Mouse (Mus musculus) CH12.LX (cell line): ENCODE measurements at regions not wholly inside any gene's neighbourhood (a gene's known extent, or its start where the extent isn't known, plus 50 kb on each side); places are given as distances from the start of the nearest gene placed in this dataset.

Source experiments
- DNase-seq: peaks from one replicate; pipeline ENCODE4 v3.0.0-alpha.2; 2013; ENCODE audit errors: extremely low read depth
- H3K27ac ChIP-seq: 2 replicates; pipeline ENCODE4 v1.5.1; 2012; ENCODE audit warnings: low read depth, mild to moderate bottlenecking, control low read depth, moderate library complexity; ENCODE audit not compliant: insufficient read depth
- H3K27me3 ChIP-seq: replicated peaks from 2 replicates; pipeline ENCODE3; 2012; ENCODE audit warnings: inconsistent platforms
- H3K36me3 ChIP-seq, 2 experiments: replicated peaks in 1 of 2; 2 replicates each; pipeline versions ENCODE3 to v1.6.1; 2012; ENCODE audit warnings: inconsistent platforms in 1 of 2, low read length in 1 of 2, mild to moderate bottlenecking in 1 of 2, mixed read lengths in 1 of 2, moderate library complexity in 1 of 2; ENCODE audit not compliant: control insufficient read depth in 1 of 2, insufficient read depth in 1 of 2
- H3K4me1 ChIP-seq, 2 experiments: 2 replicates each; pipeline ENCODE4 v1.6.1; 2012; ENCODE audit warnings: inconsistent platforms in 1 of 2, moderate library complexity in 1 of 2; ENCODE audit not compliant: insufficient read depth in 2 of 2, control insufficient read depth in 1 of 2
- H3K4me2 ChIP-seq: 2 replicates; pipeline ENCODE4 v1.6.1; 2012; ENCODE audit warnings: low read depth, mild to moderate bottlenecking, control low read depth; ENCODE audit not compliant: poor library complexity, insufficient read depth, severe bottlenecking
- H3K4me3 ChIP-seq, 3 experiments: fragments of 150-350 bp in 1 of 3; sonication (generic) in 1 of 3; replicated peaks in 1 of 3; 2 replicates each; pipeline versions ENCODE3 to v1.5.1; 2011 to 2012; ENCODE audit warnings: low read depth in 2 of 3, low read length in 2 of 3, mild to moderate bottlenecking in 2 of 3, moderate library complexity in 2 of 3, control low read depth in 1 of 3, improper control_type of control experiment in 1 of 3, inconsistent platforms in 1 of 3, mixed read lengths in 1 of 3; ENCODE audit not compliant: poor library complexity in 1 of 3
- H3K79me2 ChIP-seq: replicated peaks from 2 replicates; pipeline ENCODE4 v1.6.1; 2012; ENCODE audit warnings: mild to moderate bottlenecking, moderate library complexity; ENCODE audit not compliant: control insufficient read depth, poor library complexity, insufficient read depth, severe bottlenecking; ENCODE audit errors: extremely low read depth
- H3K9ac ChIP-seq: 2 replicates; pipeline ENCODE4 v1.6.1; 2012; ENCODE audit warnings: low read depth, mild to moderate bottlenecking, control low read depth, moderate library complexity; ENCODE audit not compliant: insufficient read depth
- H3K9me3 ChIP-seq: replicated peaks from 2 replicates; pipeline ENCODE3; 2012; ENCODE audit warnings: low read length, inconsistent platforms, mixed read lengths
- BHLHE40 ChIP-seq: IDR thresholded peaks from 2 replicates; pipeline ENCODE4 v1.6.1; 2011; ENCODE audit warnings: mild to moderate bottlenecking, low read depth, low read length, improper control_type of control experiment
- CHD2 ChIP-seq: IDR thresholded peaks from 2 replicates; pipeline ENCODE4 v1.6.1; 2011; ENCODE audit warnings: low read length, improper control_type of control experiment
- CTCF ChIP-seq, 2 experiments: IDR thresholded peaks in 1 of 2; conservative IDR thresholded peaks in 1 of 2; 2 replicates each; pipeline ENCODE4 v1.5.1; 2011 to 2012; ENCODE audit warnings: low read depth in 2 of 2, low read length in 2 of 2, improper control_type of control experiment in 1 of 2, inconsistent platforms in 1 of 2, mild to moderate bottlenecking in 1 of 2, moderate library complexity in 1 of 2
- E2F4 ChIP-seq: IDR thresholded peaks from 2 replicates; pipeline ENCODE4 v1.6.1; 2011; ENCODE audit warnings: low read depth, low read length, improper control_type of control experiment; ENCODE audit not compliant: insufficient replicate concordance
- ELF1 ChIP-seq: IDR thresholded peaks from 2 replicates; pipeline ENCODE4 v1.6.1; 2014; ENCODE audit warnings: low read depth, mild to moderate bottlenecking, inconsistent platforms, low read length, improper control_type of control experiment
- EP300 ChIP-seq: IDR thresholded peaks from 2 replicates; pipeline ENCODE4 v1.6.1; 2011; ENCODE audit warnings: low read length, improper control_type of control experiment
- GABPA ChIP-seq: IDR thresholded peaks from 2 replicates; pipeline ENCODE4 v1.6.1; 2012; ENCODE audit warnings: low read depth, low read length, improper control_type of control experiment, inconsistent platforms; ENCODE audit not compliant: insufficient replicate concordance
- JUN ChIP-seq: IDR thresholded peaks from 2 replicates; pipeline ENCODE4 v1.6.1; 2011; ENCODE audit warnings: low read depth, mild to moderate bottlenecking, low read length, improper control_type of control experiment, moderate library complexity; ENCODE audit not compliant: insufficient read depth
- KAT2A ChIP-seq: IDR thresholded peaks from 2 replicates; pipeline ENCODE4 v1.6.1; 2012; ENCODE audit warnings: low read length, improper control_type of control experiment, inconsistent platforms; ENCODE audit not compliant: insufficient replicate concordance
- MAX ChIP-seq: IDR thresholded peaks from 2 replicates; pipeline ENCODE4 v1.6.1; 2011; ENCODE audit warnings: low read length, improper control_type of control experiment
- MAZ ChIP-seq: IDR thresholded peaks from 2 replicates; pipeline ENCODE4 v1.6.1; 2012; ENCODE audit warnings: low read depth, mild to moderate bottlenecking, inconsistent platforms, low read length, improper control_type of control experiment, moderate library complexity
- MEF2A ChIP-seq: IDR thresholded peaks from 2 replicates; pipeline ENCODE4 v1.6.1; 2014; ENCODE audit warnings: low read depth, mild to moderate bottlenecking, inconsistent platforms, low read length, improper control_type of control experiment, borderline replicate concordance
- MXI1 ChIP-seq: IDR thresholded peaks from 2 replicates; pipeline ENCODE4 v1.6.1; 2011; ENCODE audit warnings: mild to moderate bottlenecking, low read depth, low read length, improper control_type of control experiment
- NELFE ChIP-seq: IDR thresholded peaks from 2 replicates; pipeline ENCODE4 v1.6.1; 2011; ENCODE audit warnings: low read depth, low read length, improper control_type of control experiment
- PAX5 ChIP-seq: IDR thresholded peaks from 2 replicates; pipeline ENCODE4 v1.6.1; 2012; ENCODE audit warnings: low read length, inconsistent platforms, mixed read lengths
- SMC3 ChIP-seq: IDR thresholded peaks from 2 replicates; pipeline ENCODE4 v1.6.1; 2011; ENCODE audit warnings: low read depth, low read length, improper control_type of control experiment
- TBP ChIP-seq: conservative IDR thresholded peaks from 2 replicates; pipeline ENCODE4 v1.6.1; 2011; ENCODE audit warnings: low read depth, low read length, improper control_type of control experiment
- TCF12 ChIP-seq: IDR thresholded peaks from 2 replicates; pipeline ENCODE4 v1.6.1; 2014; ENCODE audit warnings: low read depth, mild to moderate bottlenecking, inconsistent platforms, low read length, improper control_type of control experiment
- UBTF ChIP-seq: IDR thresholded peaks from 2 replicates; pipeline ENCODE4 v1.6.1; 2012; ENCODE audit warnings: low read depth, mild to moderate bottlenecking, inconsistent platforms, low read length, improper control_type of control experiment, moderate library complexity
- USF1 ChIP-seq: IDR thresholded peaks from 2 replicates; pipeline ENCODE4 v1.6.1; 2014; ENCODE audit warnings: low read depth, mild to moderate bottlenecking, inconsistent platforms, low read length, improper control_type of control experiment
- USF2 ChIP-seq: conservative IDR thresholded peaks from 2 replicates; pipeline ENCODE4 v1.6.1; 2011; ENCODE audit warnings: low read depth, low read length, improper control_type of control experiment
- ZC3H11A ChIP-seq: IDR thresholded peaks from 2 replicates; pipeline ENCODE4 v1.6.1; 2012; ENCODE audit warnings: low read depth, mild to moderate bottlenecking, inconsistent platforms, low read length, improper control_type of control experiment
- dilution Hi-C: fragments of 300-500 bp; cut with MboI; formaldehyde crosslinking; loops from 2 replicates; pipeline ENCODE4 v1.14.3; 2020; ENCODE audit warnings: low sequenced_read_pairs; ENCODE audit not compliant: extremely low pct_unique_long_range_greater_than_20kb, extremely low pct_ligation_motif_present
- in situ Hi-C: fragments of 300-500 bp; cut with MboI; formaldehyde crosslinking; loops from 3 replicates; pipeline ENCODE4 v1.14.3; 2019; ENCODE audit warnings: low sequenced_read_pairs, low pct_ligation_motif_present, low pct_unique_long_range_greater_than_20kb, mixed read lengths

- H3K9ac ChIP-seq, result no peak overlapping the region
- dilution Hi-C loops (no loop called here), in situ Hi-C loops (no loop called here)
- DNase-seq, result no peak
- TF ChIP-seq JUN (no peak), USF1 (no peak), TBP (no peak), TCF12 (no peak), ELF1 (no peak), KAT2A (no peak), UBTF (no peak), USF2 (no peak), PAX5 (no peak), GABPA (no peak), SMC3 (no peak), NELFE (no peak)
- no peaks in the 10 kb centered on the region for H3K9me3 ChIP-seq
- H3K27ac ChIP-seq, result no peak overlapping the region
- no peak overlapping the region for H3K4me3 ChIP-seq
- H3K36me3 ChIP-seq, result no peaks in the 10 kb centered on the region
- no peak overlapping the region for H3K4me2 ChIP-seq
- no peaks in the 10 kb centered on the region for H3K79me2 ChIP-seq
- H3K27me3 ChIP-seq, result no peaks in the 10 kb centered on the region
- no peaks in the 10 kb centered on the region for H3K4me1 ChIP-seq
Measured at GRCm38 (mm10) chr12:10035479-10035878, 334.3 kb upstream of the Nt5c1b start.

- Histone ChIP-seq H3K27ac (no peak overlapping the region), H3K4me2 (no peak overlapping the region), H3K4me3 (no peak overlapping the region), H3K4me1 (no peaks in the 10 kb centered on the region), H3K79me2 (no peaks in the 10 kb centered on the region), H3K9ac (no peak overlapping the region), H3K36me3 (no peaks in the 10 kb centered on the region), H3K9me3 (no peaks in the 10 kb centered on the region), H3K27me3 (no peaks in the 10 kb centered on the region)
- in situ Hi-C loops, result no loop called here
- no peak for TF ChIP-seq MXI1
- no peak for DNase-seq
- dilution Hi-C loops, result no loop called here
Measured at GRCm38 (mm10) chr12:10062006-10062514, 307.7 kb upstream of the Nt5c1b start.

GRCm38 (mm10) chr12:10078341-10078740 lies 291.4 kb upstream of the Nt5c1b start:
- H3K27me3 ChIP-seq, result no peaks in the 10 kb centered on the region
- H3K4me2 ChIP-seq, result no peak overlapping the region
- no peaks in the 10 kb centered on the region for H3K36me3 ChIP-seq
- TF ChIP-seq JUN (no peak), TCF12 (no peak), MEF2A (no peak), SMC3 (no peak), ZC3H11A (no peak), BHLHE40 (no peak), MAZ (no peak), UBTF (no peak), E2F4 (no peak), EP300 (no peak), USF1 (no peak), USF2 (no peak), CTCF (conservative IDR thresholded peaks at IDR 0.05 in 1 of 2, IDR thresholded peaks at IDR 0.05 in 1 of 2; ENCODE audit: low read depth in 2 of 2, low read length in 2 of 2) (no peak), CHD2 (no peak), MAX (no peak)
- H3K9ac ChIP-seq, result no peak overlapping the region
- H3K4me3 ChIP-seq, result no peak overlapping the region
- dilution Hi-C loops, result no loop called here
- no peak overlapping the region for H3K27ac ChIP-seq
- DNase-seq, result no peak
- H3K4me1 ChIP-seq, result no peaks in the 10 kb centered on the region
- H3K79me2 ChIP-seq, result no peaks in the 10 kb centered on the region
- in situ Hi-C loops, result no loop called here
- H3K9me3 ChIP-seq, result no peaks in the 10 kb centered on the region
